Mouse (Mus musculus): ENCODE measurements around the gene Lsm7.

DNA sequence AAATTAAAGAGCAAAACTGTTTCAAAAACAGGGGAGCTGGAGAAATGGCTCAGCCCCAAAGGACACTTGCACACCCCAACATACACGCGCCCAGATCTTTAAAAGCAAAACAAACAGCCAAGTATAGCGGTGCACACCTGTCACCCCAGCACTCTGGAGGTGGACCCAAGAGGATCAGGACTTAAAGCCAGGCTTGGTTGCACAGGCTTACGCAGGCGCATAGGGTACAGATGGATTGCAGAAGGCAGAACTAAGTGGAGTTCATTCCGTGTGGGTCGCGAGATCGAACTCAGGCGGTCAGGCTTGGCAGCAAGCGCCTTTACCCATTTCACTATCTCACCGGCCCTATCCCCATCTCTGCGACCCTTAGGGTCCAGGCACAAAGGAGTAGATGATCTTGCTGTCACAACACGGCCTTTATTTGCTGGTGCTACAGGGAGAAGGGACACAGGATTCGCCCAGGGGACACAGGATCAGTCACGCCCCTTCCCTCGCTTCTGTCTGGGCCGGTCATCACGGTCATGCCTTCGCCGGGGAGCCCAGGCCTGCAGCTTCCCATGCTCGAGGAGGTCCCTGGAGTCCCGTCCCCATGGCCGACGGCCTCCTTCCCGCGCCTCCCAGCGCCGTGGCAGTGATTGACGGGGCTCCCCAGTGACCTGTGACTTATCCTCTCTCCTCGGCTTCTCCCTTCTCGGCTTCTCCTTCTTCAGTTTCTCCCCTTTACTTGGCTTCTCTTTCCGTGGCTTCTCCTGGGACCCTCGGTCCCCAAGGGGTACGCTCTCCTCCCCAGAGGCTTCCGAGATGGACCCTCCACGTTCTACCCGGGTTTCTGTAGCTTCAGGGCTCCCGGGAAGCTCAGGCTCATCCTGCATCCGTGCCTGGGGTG, 46.7 kb downstream of the Lsm7 start:
- TF ChIP-seq POLR2A (IDR thresholded peaks at IDR 0.05; ENCODE audit: insufficient read depth, low read depth, low read length) (no peak), CTCF (IDR thresholded peaks at IDR 0.05) (no peak), EP300 (IDR thresholded peaks at IDR 0.05; ENCODE audit: insufficient read depth, low read depth, low read length) (no peak)

Measured in heart, adult 2 months (tissue).